ENCODE assay signal across 15 mouse cellular contexts in the genomic region with DNA sequence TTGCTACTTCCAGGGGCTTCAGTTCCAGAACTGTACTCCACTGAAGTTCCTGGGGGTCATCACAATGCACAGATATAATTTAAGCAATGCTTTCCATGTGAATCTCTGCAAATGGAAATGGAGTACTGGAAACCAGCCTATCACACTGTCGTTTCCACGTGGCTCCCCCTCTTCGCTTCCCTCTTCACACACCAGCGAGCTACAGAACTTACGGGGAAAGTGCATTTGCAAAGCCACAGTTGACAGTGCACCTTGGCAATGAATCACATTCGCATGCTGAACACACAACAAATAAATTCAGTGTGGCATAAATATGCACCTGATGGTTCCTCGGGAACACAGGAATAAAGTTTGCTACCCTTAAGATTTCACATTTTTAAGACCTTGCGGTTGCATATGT. TPM values are rescaled to one million over a fixed set of nuclear protein-coding genes. Genes with fewer than 3 reads are reported as not detected.
A peak's percentile ranks its signal among the peaks of the same experiment; 100 is the strongest.
DNase-seq lines count a peak whose midpoint lies in the region; ATAC-seq lines count a peak whose summit lies in the region.
"Had no signal": no experiment of that assay in that cellular context is flagged by ENCODE, and none has a peak within 500 bp of the region (broad histone marks: within the 10 kb centered on the region; RNA-seq: fewer than 3 reads in every experiment).

No protein-coding gene starts in this region.

- intact Hi-C loops in heart, postnatal 25 days (cut with DNase I), result loop anchor here (5.0 to 10.0 kb wide), 2 partner anchors 69 to 1586 kb away; no protein-coding TSS in a partner anchor
- intact Hi-C loops in heart, postnatal 36 days (cut with DNase I), result loop anchor here (5.0 to 10.0 kb wide), 3 partner anchors 49 to 426 kb away; no protein-coding TSS in a partner anchor

- ATAC-seq in heart, embryonic 13.5 days (ENCODE audit: extremely low read depth, insufficient number of reproducible peaks, low FRiP score, low TSS enrichment), result no peak
- no peak for ATAC-seq in embryonic facial prominence, embryonic 12.5 days (ENCODE audit: insufficient number of reproducible peaks, insufficient read depth, low FRiP score, low TSS enrichment)
- ATAC-seq in forebrain, embryonic 16.5 days, result no peak
- ATAC-seq in midbrain, embryonic 11.5 days (ENCODE audit: low FRiP score), result no peak
- ATAC-seq: lung, postnatal 0 days had no signal

- H3K4me1 ChIP-seq in heart, embryonic 13.5 days, result peaks cover 34% of the 10 kb centered on the region
- H3K4me1 ChIP-seq in embryonic facial prominence, embryonic 12.5 days, result no peaks in the 10 kb centered on the region
- peaks cover 22% of the 10 kb centered on the region for H3K4me1 ChIP-seq in forebrain, embryonic 16.5 days (replicated peaks; ENCODE audit: control insufficient read depth, insufficient read depth, low read length)
- peaks cover 13% of the 10 kb centered on the region for H3K4me1 ChIP-seq in midbrain, embryonic 11.5 days (ENCODE audit: control insufficient read depth, insufficient read depth, low read length)

- no peak overlapping the region for H3K4me3 ChIP-seq in heart, embryonic 13.5 days
- no peak overlapping the region for H3K4me3 ChIP-seq in embryonic facial prominence, embryonic 12.5 days
- no peak overlapping the region for H3K4me3 ChIP-seq in forebrain, embryonic 16.5 days (replicated peaks; ENCODE audit: low read length)
- no peak overlapping the region for H3K4me3 ChIP-seq in midbrain, embryonic 11.5 days (ENCODE audit: low read depth, low read length)
- H3K4me3 ChIP-seq: erythroblast, embryonic 14.5 days had no signal

- H3K27ac ChIP-seq in heart, embryonic 13.5 days (replicated peaks), result no peak overlapping the region
- H3K27ac ChIP-seq in embryonic facial prominence, embryonic 12.5 days, result no peak overlapping the region
- H3K27ac ChIP-seq in forebrain, embryonic 16.5 days (ENCODE audit: low read length), result no peak overlapping the region
- no peak overlapping the region for H3K27ac ChIP-seq in midbrain, embryonic 11.5 days (ENCODE audit: low read depth, low read length)

- 74% methylated on average over 8 of the region's 8 CpGs for WGBS in heart, embryonic 13.5 days
- 85% methylated on average over 8 of the region's 8 CpGs for WGBS in embryonic facial prominence, embryonic 12.5 days
- 68% methylated on average over 8 of the region's 8 CpGs for WGBS in forebrain, embryonic 16.5 days
- 72% methylated on average over 8 of the region's 8 CpGs for WGBS in midbrain, embryonic 11.5 days

- no peak overlapping the region for H3K9ac ChIP-seq in heart, embryonic 13.5 days
- H3K9ac ChIP-seq in embryonic facial prominence, embryonic 12.5 days, result no peak overlapping the region
- no peak overlapping the region for H3K9ac ChIP-seq in forebrain, embryonic 16.5 days (replicated peaks; ENCODE audit: low read depth, low read length)
- no peak overlapping the region for H3K9ac ChIP-seq in midbrain, embryonic 11.5 days (ENCODE audit: low read length)

- no peaks in the 10 kb centered on the region for H3K9me3 ChIP-seq in heart, embryonic 13.5 days
- H3K9me3 ChIP-seq in embryonic facial prominence, embryonic 12.5 days, result no peaks in the 10 kb centered on the region
- no peaks in the 10 kb centered on the region for H3K9me3 ChIP-seq in forebrain, embryonic 16.5 days (ENCODE audit: control insufficient read depth, low read length)
- H3K9me3 ChIP-seq in midbrain, embryonic 11.5 days (ENCODE audit: control insufficient read depth, low read length), result no peaks in the 10 kb centered on the region

- H3K4me2 ChIP-seq in heart, embryonic 13.5 days, result peak overlapping the region; percentile 27; the same call in 1 of the 2 replicates
- peak overlapping the region; percentile 82 for H3K4me2 ChIP-seq in embryonic facial prominence, embryonic 12.5 days (replicated peaks)
- H3K4me2 ChIP-seq in forebrain, embryonic 16.5 days (ENCODE audit: low read length), result peak overlapping the region; percentile 2
- peak overlapping the region; percentile 9; the same call in 1 of the 2 replicates for H3K4me2 ChIP-seq in midbrain, embryonic 11.5 days

- H3K27me3 ChIP-seq in heart, embryonic 13.5 days (replicated peaks), result no peaks in the 10 kb centered on the region
- H3K27me3 ChIP-seq in embryonic facial prominence, embryonic 12.5 days, result no peaks in the 10 kb centered on the region
- no peaks in the 10 kb centered on the region for H3K27me3 ChIP-seq in forebrain, embryonic 16.5 days (replicated peaks; ENCODE audit: control insufficient read depth, insufficient read depth, low read length)
- no peaks in the 10 kb centered on the region for H3K27me3 ChIP-seq in midbrain, embryonic 11.5 days (ENCODE audit: control insufficient read depth, insufficient read depth, low read length)
- H3K27me3 ChIP-seq: CH12.LX had no signal

- no peak for DNase-seq in heart, postnatal 25 days (ENCODE audit: low spot score)
- DNase-seq in midbrain, embryonic 11.5 days (ENCODE audit: low spot score, missing footprints), result no peak
- no peak for DNase-seq in embryo, embryonic 9.5 days (ENCODE audit: extremely low spot score)
- DNase-seq in heart, postnatal 36 days, result no peak
- no peak for DNase-seq in right cerebral cortex, postnatal 10 days (ENCODE audit: low spot score in 2 of 2)
- DNase-seq: adrenal gland, postnatal 10 days; cerebellum, adult 11-12 months; gastrocnemius, postnatal 10 days had no signal

- H3K36me3 ChIP-seq in heart, embryonic 13.5 days, result no peaks in the 10 kb centered on the region
- no peaks in the 10 kb centered on the region for H3K36me3 ChIP-seq in embryonic facial prominence, embryonic 12.5 days
- no peaks in the 10 kb centered on the region for H3K36me3 ChIP-seq in forebrain, embryonic 16.5 days (ENCODE audit: control insufficient read depth, insufficient read depth)
- no peaks in the 10 kb centered on the region for H3K36me3 ChIP-seq in midbrain, embryonic 11.5 days (ENCODE audit: control insufficient read depth, insufficient read depth, low read length)

RNA-seq across cellular contexts. Expression of gene Tmtc2, which starts 3.2 kb away (rescaled TPM):
- 4.4 and 4.5 TPM in 2 replicates for polyA plus RNA-seq in heart, embryonic 13.5 days (2015; fragmentation: Nextera tagmentation; extraction: Ambion mirVana)
- total RNA-seq in heart, postnatal 25 days (2021), result 1 to 10 TPM; 3.3 to 3.8 TPM
- polyA plus RNA-seq in embryonic facial prominence, embryonic 12.5 days (2016; fragmentation: Nextera tagmentation; extraction: Ambion mirVana), result 16.9 and 18.1 TPM in 2 replicates
- polyA plus RNA-seq in forebrain, embryonic 16.5 days (2015; fragmentation: Nextera tagmentation; extraction: Ambion mirVana), result 6.1 and 7.2 TPM in 2 replicates
- polyA plus RNA-seq in midbrain, embryonic 11.5 days (2014; fragmentation: Nextera tagmentation; extraction: Ambion mirVana), result 3.7 and 6.0 TPM in 2 replicates
- 1 to 10 TPM; 3.6 to 6.2 TPM for total RNA-seq in heart, postnatal 36 days (2021)
- total RNA-seq: CH12.LX; monocyte, adult 5-6 weeks had no signal

Comparison
In these comparisons a context has a peak if more than half of its experiments do, and no peak if none do; other contexts are left out.
1. H3K4me2 ChIP-seq: peak in every context shown above with its lines; median percentile 82 in embryonic facial prominence, embryonic 12.5 days; 27 in heart, embryonic 13.5 days; 9 in midbrain, embryonic 11.5 days; 2 in forebrain, embryonic 16.5 days.